Mouse (Mus musculus) lung, postnatal 4 days (tissue): ENCODE data around the gene Rpl9-ps6.
A peak's percentile ranks its signal among the peaks of the same experiment; 100 is the strongest.
"Not testable (repeated sequence)": the region's sequence is repeated elsewhere in the genome, so short reads cannot be mapped to it uniquely, and the experiment has no call there.

Experiments
- DNase-seq, 2 experiments: peaks; one replicate each; pipeline ENCODE4 v3.0.0; 2021

The Rpl9-ps6 gene

DNA sequence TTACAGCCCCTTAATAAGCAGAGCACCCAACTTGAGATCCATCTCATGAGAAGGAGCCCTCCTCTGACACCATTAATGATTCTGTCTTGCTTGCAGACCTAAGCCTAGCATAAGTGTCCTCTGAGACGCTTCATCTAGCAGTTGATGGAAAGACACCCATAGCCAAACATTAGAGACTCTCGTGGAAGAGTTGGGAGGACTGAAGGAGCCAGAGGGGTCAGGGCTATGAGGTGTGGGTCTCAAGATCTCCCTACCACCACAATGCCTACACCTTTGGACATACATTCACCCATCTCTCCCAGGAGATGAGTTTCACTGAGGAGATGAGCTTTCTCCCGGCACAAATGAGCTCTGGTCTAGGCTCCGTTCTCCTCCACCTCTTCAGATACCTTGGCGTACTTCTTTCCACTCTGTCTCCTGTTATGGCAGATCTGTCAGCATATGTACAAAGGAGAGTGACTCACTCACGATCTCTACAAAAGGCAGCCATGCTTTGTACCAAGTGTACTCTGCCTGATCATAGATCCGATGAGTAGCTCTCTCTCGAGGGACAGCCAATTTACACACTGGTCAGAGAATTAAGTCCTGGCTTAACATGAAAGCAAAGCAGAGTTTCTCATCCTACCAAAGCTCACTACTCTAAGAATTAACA, 14.5 kb upstream of the Rpl9-ps6 start:
- no peak for DNase-seq

DNA sequence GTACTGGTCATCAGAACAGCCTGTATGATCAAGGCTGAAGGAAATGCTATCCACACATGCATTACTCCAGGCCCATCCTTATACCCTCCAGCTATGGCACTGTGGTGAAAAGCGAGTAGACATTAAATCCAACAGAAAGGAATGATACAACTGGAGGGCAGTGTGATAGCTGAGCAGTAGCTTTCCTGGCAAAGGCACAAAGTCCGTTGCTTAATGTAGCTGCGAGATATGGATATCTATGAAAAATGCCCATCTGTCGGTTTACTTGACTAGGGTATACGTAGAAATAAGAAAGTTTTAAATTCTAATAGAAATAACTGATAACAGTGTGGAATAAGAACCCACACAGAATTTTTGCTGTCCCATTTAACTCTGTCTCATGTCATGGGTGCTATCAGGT, 13.9 kb upstream of the Rpl9-ps6 start:
- DNase-seq = no peak

DNA sequence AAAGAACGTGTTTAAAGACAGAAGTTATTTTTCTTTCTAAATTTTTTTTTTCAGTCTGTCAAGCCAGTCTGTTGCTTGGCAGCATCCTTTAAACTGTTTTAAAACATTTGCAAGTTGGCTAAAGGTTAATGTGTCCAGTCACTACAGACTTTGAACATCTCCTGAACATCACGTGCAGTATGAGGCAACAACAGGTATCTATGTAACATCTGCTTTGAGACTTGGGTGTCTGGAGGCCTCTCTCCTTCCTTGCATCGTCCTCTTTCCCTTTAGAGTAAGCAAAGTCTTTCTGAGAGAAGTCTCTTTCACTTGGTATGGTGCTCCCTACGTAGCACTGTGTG, 10.3 kb upstream of the Rpl9-ps6 start:
- DNase-seq = no peak

DNA sequence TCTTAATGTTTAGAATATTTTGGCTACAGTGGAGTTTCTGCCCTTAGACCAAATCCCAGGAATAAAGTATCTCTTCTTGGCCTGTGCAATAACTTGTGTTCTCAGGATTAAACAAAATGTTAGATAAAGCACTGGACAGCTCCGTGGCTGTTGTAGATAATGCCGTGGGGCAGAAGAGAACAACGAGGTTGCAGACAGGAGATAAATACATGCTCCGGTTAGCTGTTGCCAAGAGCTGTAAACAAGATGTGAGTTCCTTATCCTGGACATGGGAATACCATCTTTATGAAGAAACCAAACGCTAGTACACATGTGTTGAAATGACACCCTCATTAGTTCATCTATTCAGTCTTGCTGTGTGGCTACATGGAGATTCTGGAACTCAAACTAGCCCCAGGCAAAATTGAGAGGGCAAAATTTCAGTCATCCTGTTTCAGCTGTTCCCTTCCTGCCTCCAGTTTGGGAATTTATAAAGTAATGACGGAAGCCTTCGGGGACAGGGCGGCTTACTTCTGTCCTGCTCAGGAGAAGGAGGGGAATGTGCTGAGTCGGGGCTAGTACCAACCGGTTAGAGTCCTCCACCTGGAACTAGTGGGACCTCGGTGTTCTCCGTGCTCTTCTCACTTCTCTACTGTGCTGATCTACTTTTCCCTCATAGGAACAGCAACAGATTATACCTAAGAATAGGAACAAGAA, 9.8 kb upstream of the Rpl9-ps6 start:
- DNase-seq = no peak

DNA sequence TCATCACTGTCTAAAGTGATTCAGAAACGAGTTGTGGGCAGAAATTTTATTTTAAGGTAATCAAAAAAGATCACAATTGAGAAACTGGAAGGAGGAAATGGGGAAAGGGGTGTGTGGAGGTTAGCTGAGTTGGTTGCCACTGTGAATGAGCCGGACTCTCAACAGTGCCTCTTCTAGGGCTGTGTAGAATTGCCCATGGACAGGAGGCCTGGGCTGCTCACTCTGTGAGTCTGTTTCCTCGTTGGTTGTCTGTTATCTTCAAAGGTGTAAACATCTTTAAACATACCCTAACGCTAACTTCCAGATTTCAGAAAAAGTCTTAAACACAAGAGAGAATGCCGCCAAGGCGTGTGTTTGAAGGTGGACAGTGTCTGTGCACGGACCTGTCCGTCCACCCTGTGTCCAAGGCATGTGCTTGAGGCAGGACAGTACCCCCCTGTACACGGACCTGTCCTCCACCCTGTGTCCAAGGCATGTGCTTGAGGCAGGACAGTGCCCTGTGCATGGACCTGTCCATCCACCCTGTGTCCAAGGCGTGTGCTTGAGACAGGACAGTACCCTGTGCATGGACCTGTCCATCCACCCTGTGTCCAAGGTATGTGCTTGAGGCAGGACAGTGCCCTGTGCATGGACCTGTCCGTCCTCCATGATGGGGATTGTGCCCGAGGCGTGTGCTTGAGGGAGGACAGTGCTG, 4.3 kb upstream of the Rpl9-ps6 start:
- no peak for DNase-seq

DNA sequence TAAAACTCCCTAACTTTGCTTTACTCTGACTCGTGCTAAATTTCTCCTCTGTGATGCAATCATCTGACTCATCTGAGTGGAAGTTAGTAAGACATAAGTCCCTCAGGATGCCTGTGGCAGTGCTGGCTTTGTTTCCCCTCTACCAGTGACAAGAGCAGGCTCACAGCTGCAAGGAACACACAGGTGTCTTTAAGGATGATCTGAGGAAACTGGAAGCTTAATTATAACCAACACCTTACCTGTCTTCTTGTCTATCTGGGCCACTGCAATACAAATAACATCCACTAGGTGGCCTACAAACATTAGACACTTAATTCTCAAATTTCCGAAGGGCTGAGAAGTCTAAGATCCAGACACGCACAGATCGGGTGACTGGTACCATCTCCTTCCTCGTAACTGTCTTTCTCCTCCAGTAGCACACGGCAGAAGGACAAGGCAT, 3.7 kb upstream of the Rpl9-ps6 start:
- peak in 1 of 2 experiments; percentile 45 for DNase-seq

DNA sequence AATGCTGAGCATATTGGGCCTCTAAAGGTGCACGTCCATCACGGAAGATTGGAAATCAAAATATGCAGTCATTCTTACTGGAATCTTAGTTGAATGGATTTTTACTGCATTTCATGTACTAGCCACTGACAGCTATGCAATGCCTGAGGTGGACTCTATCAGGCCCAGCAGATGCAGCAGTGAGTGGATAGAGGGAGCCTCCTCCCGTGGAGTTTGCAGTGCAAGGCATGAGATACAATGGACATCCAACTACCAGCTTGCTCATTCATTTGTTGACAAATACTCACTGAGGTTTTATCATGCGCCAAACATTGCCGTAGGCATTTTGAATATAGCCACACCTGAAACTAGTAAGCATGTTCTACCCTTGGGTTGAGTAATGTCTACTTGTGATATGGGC, 947 bp upstream of the Rpl9-ps6 start:
- no peak for DNase-seq

DNA sequence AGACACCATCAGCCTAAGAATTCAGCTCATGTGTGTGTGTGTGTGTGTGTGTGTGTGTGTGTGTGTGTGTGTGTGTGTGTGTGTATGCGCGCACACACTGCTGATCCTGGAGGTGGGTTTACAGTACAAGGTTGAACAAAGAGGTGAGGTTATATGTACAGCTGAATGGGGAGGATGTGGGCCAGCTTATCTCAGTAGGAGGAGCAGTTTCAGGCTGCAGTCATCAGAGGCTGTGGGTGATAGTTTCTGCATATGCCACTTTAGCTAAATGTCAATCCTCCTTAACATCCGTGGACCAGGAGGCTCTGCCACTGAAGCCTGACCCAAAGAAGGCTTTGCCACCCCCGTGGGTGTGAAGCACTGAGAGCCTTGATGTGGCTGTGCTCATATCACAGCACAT, 1.1 kb downstream of the Rpl9-ps6 start:
- DNase-seq = no peak

DNA sequence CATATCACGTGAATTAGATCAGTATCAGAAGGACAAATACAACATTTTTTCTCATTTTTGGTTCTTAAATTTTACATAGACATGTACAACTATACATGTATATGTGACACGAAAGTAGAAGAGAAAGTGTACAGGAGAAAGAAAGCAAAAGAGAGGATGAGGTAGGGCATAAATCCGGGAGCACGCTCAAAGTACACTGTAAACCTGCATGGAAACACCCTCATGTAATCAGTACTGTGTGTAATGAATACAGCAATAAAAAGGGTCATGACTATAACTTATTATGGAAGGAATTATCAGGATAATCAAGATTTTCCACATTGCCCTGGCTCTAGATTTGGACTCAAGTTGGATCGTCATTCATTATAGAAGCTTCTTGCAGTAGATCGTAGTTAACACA, 3.3 kb downstream of the Rpl9-ps6 start:
- DNase-seq = no peak

DNA sequence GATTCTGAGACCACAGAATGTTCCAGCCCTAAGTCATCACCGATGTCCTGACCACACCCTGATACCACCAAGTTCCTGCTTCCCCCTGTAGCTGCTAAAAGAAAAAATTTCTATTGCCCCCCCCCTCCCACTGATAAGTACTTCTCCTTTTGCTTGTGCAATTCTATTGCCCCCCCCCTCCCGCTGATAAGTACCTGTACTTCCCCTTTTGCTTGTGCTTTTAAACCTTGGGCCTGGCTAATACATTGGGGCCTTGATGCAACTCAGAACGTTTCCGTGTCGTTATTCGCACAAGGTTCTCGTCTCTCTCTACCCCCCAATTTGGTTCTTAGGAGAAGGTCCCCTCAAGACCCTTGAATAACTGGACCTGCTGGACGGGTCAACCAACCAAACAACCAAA, 8.7 kb downstream of the Rpl9-ps6 start:
- not testable (repeated sequence) for DNase-seq

DNA sequence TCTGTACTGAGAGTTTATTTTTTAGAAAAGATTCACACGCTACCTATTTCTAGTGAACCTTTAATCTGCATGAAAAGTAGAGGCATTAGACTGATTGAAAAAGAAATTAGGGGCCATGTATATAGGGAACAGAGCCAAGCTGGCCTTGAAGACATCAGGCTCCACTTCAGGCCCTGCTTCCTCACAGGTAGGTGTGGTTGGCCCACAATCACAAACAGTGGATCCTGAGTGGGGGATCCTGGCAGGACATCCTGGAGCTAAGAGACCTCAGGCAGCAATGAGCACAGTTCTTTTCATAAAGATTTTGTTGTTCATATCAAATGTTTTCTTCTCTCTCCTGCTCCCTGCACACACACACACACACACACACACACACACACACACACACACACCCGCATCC, 9.6 kb downstream of the Rpl9-ps6 start:
- DNase-seq = peak; percentile 22 to 42

DNA sequence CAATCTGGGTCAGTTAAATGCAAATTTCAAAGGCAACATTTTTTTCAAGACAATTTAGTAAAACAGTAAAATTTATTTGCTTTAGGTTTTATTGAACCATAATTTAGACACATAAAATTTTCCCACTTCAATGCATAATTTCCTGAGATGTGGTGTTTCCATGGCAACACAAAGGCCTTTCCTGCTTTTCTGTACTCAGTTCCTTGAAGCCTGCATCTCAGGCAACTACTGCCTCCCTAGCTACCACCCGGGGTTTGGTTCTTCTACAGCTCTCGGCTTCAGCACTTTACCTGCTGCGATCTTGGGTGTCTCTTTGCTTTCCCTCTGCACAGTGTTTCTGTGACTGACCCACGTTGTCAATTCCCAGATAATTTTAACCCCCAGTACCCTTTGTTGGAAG, 14.1 kb downstream of the Rpl9-ps6 start:
- DNase-seq = no peak

DNA sequence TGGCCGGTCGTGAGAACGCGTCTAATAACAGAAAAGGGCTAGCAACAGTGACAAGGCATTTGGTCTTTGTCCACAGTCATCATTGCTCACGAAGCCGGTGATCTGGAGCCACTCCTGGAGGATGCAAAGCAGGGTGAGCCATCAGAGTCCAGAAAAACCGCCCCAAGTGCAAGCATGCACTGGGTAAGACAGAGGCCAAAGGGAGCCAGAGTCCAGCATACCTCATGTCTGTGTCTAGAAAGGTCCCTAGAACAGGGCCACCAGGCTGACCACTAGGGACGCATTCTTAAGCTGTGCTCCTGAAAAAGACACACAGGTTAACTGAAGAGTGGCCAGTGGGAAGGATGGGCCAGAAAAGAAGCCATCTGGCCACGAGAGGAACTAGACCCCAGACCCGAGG, 17.4 kb downstream of the Rpl9-ps6 start:
- DNase-seq = no peak

DNA sequence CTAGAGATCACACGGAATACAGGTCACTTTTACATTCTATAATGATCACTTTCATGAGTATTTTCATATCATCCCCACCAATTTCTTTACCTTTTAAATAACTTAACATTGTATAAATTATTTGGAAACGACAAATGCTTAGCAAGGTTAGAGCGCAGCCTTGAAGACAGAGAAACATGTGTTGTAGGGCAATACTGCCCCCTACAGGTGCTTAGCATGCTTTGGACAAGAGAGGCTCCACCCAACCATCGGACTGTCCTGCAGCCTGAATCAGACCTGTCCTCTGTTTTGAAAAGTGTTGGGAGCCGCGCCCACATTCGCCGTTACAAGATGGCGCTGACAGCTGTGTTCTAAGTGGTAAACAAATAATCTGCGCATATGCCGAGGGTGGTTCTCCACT, 24.8 kb downstream of the Rpl9-ps6 start:
- peak in 1 of 2 experiments; percentile 28 for DNase-seq

DNA sequence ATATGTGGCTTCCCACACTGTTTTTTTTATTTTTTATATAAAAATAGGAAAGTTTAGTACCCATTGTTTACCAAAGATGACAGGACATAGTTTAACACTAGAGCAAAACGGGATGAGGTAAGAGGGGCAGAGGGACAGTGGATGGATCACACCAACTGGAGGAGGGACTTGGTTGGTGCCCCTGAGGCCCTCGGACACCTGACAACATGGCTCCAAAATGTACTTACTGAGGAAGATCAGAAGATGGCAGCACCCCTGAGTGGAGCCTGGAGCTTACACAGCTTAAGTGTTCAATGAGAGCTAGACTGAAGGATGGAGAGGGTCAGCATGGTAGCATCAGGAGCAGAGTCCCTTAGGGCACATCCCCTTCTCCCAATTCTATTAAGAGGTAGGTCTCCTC, 27.0 kb downstream of the Rpl9-ps6 start:
- no peak for DNase-seq

DNA sequence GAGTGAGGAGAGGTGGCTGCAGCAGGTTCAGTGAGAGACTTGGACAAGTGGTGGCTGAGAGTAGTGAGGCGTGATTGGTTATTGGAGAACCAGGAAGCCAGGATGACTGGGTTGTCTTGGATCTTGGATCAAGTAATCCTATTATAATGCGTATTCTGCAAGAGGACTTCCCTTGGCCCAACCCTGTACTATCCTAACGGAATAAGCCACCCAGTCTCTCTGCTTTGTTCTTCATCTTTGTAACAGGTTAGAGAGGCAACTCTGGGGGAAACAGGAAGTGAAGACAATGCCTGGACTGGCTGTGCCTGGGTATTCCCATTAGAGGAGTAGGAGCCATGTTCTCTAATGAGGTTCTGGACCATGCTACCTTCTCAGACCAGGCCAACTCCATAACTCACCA, 40.5 kb downstream of the Rpl9-ps6 start:
- DNase-seq = no peak

DNA sequence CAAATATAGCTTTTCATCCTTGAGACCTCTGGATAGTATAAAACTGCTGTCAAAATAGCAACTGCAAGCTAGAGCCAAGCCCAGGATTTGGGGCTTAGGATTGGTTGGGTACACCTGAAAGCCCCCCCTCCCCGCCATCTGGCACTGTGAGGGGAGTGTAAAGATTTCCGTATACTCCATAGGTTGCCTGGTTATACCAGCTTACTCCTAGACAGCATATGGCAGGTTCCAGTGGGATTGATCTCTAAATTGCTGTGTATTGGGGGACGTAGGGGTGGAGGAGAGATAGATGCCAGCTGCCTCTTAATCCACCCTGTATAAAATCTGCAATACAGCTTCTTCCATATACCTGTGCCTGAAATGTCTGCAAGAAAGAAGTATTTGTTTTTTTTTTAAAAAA, 41.7 kb downstream of the Rpl9-ps6 start:
- no peak for DNase-seq

DNA sequence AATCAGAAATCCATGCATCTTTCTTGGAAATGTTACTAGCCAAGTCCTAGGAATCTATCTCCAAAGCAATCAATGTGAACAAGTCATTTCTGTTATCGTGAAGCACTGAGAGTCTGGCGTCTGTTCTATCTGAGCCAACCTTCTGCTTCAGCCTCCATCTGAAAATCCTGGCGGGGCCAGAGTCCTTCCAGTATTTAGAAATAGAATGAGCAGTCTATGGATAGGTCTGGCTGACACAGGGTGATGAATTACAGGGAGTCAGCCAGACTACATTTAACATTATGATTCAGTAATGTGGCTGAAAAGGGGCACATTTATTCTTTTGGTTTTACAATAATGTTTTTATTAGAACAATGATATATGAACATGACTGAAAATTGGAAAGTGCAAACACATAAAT, 47.3 kb downstream of the Rpl9-ps6 start:
- no peak for DNase-seq

DNA sequence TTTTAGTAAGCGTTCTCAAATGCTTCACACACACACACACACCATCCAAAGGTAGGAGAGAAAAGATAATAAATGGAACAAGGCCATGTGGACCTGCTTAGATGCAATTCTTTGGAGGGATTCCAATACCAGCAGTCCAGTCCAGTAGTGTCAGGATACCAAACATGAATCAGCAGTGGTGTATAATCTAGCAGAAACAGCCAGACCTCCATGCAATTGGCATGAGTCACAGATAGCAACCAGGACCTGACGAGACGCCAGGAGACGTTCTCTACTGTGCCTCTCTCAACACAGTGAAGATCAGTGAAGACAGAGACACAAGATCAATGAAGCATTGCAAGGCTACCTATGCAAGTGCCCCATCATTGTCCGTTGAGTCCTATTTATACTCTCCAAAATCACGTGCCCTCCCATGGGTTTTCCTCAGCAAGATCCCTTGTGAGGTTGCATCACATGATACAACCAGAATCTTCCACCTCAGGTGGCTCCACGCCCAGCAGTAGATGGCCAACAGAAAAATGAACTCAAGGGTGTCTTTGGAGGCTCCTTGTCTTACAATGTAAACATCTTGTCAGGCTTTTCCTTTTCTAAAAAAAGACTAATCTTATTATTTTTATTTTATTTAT, 49.6 kb downstream of the Rpl9-ps6 start:
- no peak for DNase-seq
